Mouse (Mus musculus): ENCODE measurements around the gene Arpc4. TPM values are rescaled to one million over a fixed set of nuclear protein-coding genes. Genes with fewer than 3 reads are reported as not detected.
A peak's percentile ranks its signal among the peaks of the same experiment; 100 is the strongest.

The Arpc4 gene
- polyA plus RNA-seq, 1 experiment from 2014 or later: 230 TPM

GRCm38 (mm10) chr6:113402094-113402493 is 24.2 kb downstream of the Arpc4 start:
- no peak for ATAC-seq (ENCODE audit: insufficient number of reproducible peaks, insufficient read depth, low FRiP score, low read depth)
- H3K4me2 ChIP-seq (replicated peaks; ENCODE audit: low read depth, low read length): no peak overlapping the region
- H3K9me3 ChIP-seq (ENCODE audit: control insufficient read depth, low read depth, low read length): no peaks in the 10 kb centered on the region
- no peaks in the 10 kb centered on the region for H3K27me3 ChIP-seq (ENCODE audit: control insufficient read depth, insufficient read depth, low read length)
- no peak overlapping the region for H3K9ac ChIP-seq (replicated peaks; ENCODE audit: low read depth, low read length)
- 0 out of 2 replicates have a peak, but pooled peaks cover 3% of the 10 kb centered on the region for H3K36me3 ChIP-seq (ENCODE audit: control insufficient read depth, insufficient read depth, low read length)
- no peak overlapping the region for H3K4me3 ChIP-seq (ENCODE audit: low read depth, low read length)
- H3K27ac ChIP-seq (ENCODE audit: low read length): no peak overlapping the region
- 87% methylated on average over 13 of the region's 13 CpGs for WGBS
- H3K4me1 ChIP-seq (ENCODE audit: control insufficient read depth, insufficient read depth, low read length): no peaks in the 10 kb centered on the region

DNA sequence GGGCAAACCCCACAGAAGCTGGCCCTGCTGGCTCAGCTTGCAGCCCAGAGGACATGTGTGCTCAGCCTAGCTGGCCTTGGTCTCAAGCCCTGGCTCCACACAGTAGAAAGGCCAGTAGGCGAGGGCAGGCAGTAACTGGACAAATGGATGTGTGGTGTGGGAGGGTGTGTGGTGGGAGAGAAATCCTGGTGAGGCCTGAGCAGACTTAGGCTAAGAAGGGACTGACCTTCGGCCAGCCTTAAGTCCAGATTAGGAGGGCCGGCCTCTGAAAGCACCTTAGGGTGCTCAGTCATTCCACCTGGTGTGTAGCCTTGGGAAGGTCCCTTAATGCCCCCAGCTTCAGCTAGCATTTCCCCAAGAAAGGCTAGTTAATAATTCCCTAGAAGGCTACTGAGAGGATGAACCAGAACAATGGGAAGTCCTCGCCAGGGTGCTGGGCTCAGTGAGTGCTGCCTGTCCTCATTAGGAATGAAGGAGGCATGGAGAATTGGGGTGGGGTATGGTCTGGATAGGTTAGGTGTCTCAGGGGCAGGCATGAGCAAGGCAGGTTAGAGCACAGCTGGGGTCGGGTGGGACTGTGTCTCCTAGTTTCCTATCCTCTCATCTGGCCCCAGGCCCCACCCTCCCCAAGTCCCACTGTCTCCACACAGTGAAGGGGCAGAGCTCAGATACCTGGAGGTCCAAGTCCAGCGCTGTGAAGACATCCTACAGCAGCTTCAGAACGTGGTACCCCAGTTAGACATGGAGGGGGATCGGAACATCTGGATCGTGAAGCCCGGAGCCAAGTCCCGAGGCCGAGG is 26.9 kb downstream of the Arpc4 start:
- H3K4me3 ChIP-seq (ENCODE audit: low read depth, low read length): no peak overlapping the region
- H3K9ac ChIP-seq (replicated peaks; ENCODE audit: low read depth, low read length): no peak overlapping the region
- no peaks in the 10 kb centered on the region for H3K36me3 ChIP-seq (ENCODE audit: control insufficient read depth, insufficient read depth, low read length)
- H3K4me2 ChIP-seq (replicated peaks; ENCODE audit: low read depth, low read length): no peak overlapping the region
- H3K9me3 ChIP-seq (ENCODE audit: control insufficient read depth, low read depth, low read length): no peaks in the 10 kb centered on the region
- H3K27me3 ChIP-seq (ENCODE audit: control insufficient read depth, insufficient read depth, low read length): no peaks in the 10 kb centered on the region
- H3K27ac ChIP-seq (ENCODE audit: low read length): no peak overlapping the region
- WGBS: 70% methylated on average over 12 of the region's 12 CpGs
- no peaks in the 10 kb centered on the region for H3K4me1 ChIP-seq (ENCODE audit: control insufficient read depth, insufficient read depth, low read length)
- no peak; the same call in 1 of the 2 replicates for ATAC-seq (ENCODE audit: insufficient number of reproducible peaks, insufficient read depth, low FRiP score, low read depth)

DNA sequence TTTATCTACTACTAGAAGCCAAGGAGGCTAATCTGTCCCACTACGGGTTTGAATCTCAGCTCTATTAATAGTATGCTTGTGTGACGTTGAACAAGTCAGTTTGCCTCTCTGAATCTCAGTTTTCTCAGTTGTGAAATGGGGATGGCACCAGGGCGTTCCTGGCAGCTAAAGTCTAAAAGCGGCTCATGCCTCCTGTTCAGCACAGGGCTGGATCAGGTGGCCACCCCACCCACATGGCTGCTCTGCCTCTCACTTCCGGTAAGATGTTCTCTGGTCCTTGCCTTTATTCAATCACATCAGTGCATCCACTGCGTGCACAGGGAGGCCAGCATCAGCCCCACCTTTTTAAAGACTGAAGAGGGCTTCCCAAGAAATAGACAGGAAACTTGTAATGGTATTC is 27.6 kb downstream of the Arpc4 start:
- Histone ChIP-seq H3K9ac (replicated peaks; ENCODE audit: low read depth, low read length) (no peak overlapping the region), H3K36me3 (ENCODE audit: control insufficient read depth, insufficient read depth, low read length) (no peaks in the 10 kb centered on the region), H3K4me1 (ENCODE audit: control insufficient read depth, insufficient read depth, low read length) (no peaks in the 10 kb centered on the region), H3K4me2 (replicated peaks; ENCODE audit: low read depth, low read length) (no peak overlapping the region), H3K27ac (ENCODE audit: low read length) (no peak overlapping the region), H3K4me3 (ENCODE audit: low read depth, low read length) (no peak overlapping the region), H3K9me3 (ENCODE audit: control insufficient read depth, low read depth, low read length) (no peaks in the 10 kb centered on the region), H3K27me3 (ENCODE audit: control insufficient read depth, insufficient read depth, low read length) (no peaks in the 10 kb centered on the region)
- 86% methylated on average over 6 of the region's 6 CpGs for WGBS
- no peak for ATAC-seq (ENCODE audit: insufficient number of reproducible peaks, insufficient read depth, low FRiP score, low read depth)

DNA sequence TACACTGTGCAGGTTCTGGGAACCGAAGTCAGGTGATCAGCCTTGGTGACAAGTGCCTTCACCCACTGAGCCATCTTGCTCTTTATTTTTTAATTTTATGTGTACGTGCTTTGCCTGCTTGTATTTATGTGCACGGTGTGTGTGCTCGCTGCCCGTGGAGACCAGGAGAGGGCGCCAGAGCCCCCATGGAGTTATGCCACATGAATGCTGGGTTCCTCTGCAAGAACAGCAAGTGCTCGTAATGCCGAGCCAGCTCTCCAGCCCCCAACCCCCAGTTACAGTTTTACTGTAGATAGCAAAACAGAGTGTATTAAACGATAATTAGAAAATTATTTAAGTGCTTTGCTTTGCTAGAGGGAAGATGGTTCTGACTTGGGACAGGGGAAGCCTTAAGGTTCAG is 28.8 kb downstream of the Arpc4 start:
- Histone ChIP-seq H3K4me1 (ENCODE audit: control insufficient read depth, insufficient read depth, low read length) (no peaks in the 10 kb centered on the region), H3K4me2 (replicated peaks; ENCODE audit: low read depth, low read length) (no peak overlapping the region), H3K9me3 (ENCODE audit: control insufficient read depth, low read depth, low read length) (no peaks in the 10 kb centered on the region), H3K36me3 (ENCODE audit: control insufficient read depth, insufficient read depth, low read length) (no peaks in the 10 kb centered on the region), H3K27me3 (ENCODE audit: control insufficient read depth, insufficient read depth, low read length) (no peaks in the 10 kb centered on the region), H3K4me3 (ENCODE audit: low read depth, low read length) (no peak overlapping the region), H3K9ac (replicated peaks; ENCODE audit: low read depth, low read length) (no peak overlapping the region), H3K27ac (ENCODE audit: low read length) (no peak overlapping the region)
- no peak for ATAC-seq (ENCODE audit: insufficient number of reproducible peaks, insufficient read depth, low FRiP score, low read depth)
- WGBS: 78% methylated on average over 9 of the region's 9 CpGs

GRCm38 (mm10) chr6:113410001-113410400 is 32.1 kb downstream of the Arpc4 start:
- no peak for ATAC-seq (ENCODE audit: insufficient number of reproducible peaks, insufficient read depth, low FRiP score, low read depth)
- no peak overlapping the region for H3K4me2 ChIP-seq (replicated peaks; ENCODE audit: low read depth, low read length)
- H3K4me3 ChIP-seq (ENCODE audit: low read depth, low read length): no peak overlapping the region
- no peak overlapping the region for H3K9ac ChIP-seq (replicated peaks; ENCODE audit: low read depth, low read length)
- no peaks in the 10 kb centered on the region for H3K36me3 ChIP-seq (ENCODE audit: control insufficient read depth, insufficient read depth, low read length)
- no peaks in the 10 kb centered on the region for H3K27me3 ChIP-seq (ENCODE audit: control insufficient read depth, insufficient read depth, low read length)
- no peaks in the 10 kb centered on the region for H3K9me3 ChIP-seq (ENCODE audit: control insufficient read depth, low read depth, low read length)
- 64% methylated on average over 1 of the region's 1 CpGs for WGBS
- no peaks in the 10 kb centered on the region for H3K4me1 ChIP-seq (ENCODE audit: control insufficient read depth, insufficient read depth, low read length)
- no peak overlapping the region for H3K27ac ChIP-seq (ENCODE audit: low read length)

- 83% methylated on average over 5 of the region's 5 CpGs for WGBS
- H3K27ac ChIP-seq (ENCODE audit: low read length): no peak overlapping the region
- H3K4me3 ChIP-seq (ENCODE audit: low read depth, low read length): no peak overlapping the region
- no peaks in the 10 kb centered on the region for H3K9me3 ChIP-seq (ENCODE audit: control insufficient read depth, low read depth, low read length)
- H3K4me1 ChIP-seq (ENCODE audit: control insufficient read depth, insufficient read depth, low read length): peaks cover 10% of the 10 kb centered on the region
- no peak overlapping the region for H3K4me2 ChIP-seq (replicated peaks; ENCODE audit: low read depth, low read length)
- no peak overlapping the region for H3K9ac ChIP-seq (replicated peaks; ENCODE audit: low read depth, low read length)
- no peak for ATAC-seq (ENCODE audit: insufficient number of reproducible peaks, insufficient read depth, low FRiP score, low read depth)
- no peaks in the 10 kb centered on the region for H3K36me3 ChIP-seq (ENCODE audit: control insufficient read depth, insufficient read depth, low read length)
- no peaks in the 10 kb centered on the region for H3K27me3 ChIP-seq (ENCODE audit: control insufficient read depth, insufficient read depth, low read length)
Measured at GRCm38 (mm10) chr6:113416416-113416815, 38.5 kb downstream of the Arpc4 start.

DNA sequence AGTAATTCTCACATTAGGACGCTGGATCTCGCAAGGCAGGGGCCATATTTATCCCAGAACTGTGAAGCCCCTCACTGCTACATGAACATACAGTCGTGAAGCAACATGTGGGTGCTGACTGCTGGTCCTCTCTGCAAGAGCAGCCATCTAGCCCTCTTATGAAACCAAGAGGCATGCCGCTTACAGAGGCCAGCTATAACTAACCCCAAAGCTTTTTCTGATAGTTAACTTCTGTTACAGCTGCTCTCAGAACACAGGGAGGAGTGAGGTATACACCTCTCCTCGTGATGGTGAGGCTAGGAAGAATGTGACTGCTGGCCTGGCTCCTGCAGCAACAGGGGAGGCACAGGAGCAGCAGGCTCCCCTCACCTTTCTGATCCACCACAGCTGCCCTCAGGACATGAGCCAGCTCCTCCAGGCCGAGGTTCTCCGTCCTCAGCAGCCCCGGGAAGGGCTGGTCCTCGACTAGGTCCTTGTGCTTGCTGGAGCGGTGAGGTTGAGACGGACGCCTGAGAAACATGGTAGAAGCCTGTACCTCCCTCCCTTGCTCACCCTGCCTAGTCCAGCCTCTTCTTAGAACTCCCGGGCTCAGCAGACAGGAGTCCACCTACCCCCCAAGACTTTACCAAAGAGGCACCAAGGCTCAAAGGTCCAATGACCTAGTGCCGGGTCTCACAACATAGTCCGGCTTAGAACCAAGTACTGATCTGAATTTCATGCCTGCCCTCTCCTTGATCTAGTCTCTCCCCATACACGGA is 40.7 kb downstream of the Arpc4 start:
- H3K4me3 ChIP-seq (ENCODE audit: low read depth, low read length): peak overlapping the region; percentile 63
- no peaks in the 10 kb centered on the region for H3K9me3 ChIP-seq (ENCODE audit: control insufficient read depth, low read depth, low read length)
- peak overlapping the region; percentile 92 for H3K4me2 ChIP-seq (replicated peaks; ENCODE audit: low read depth, low read length)
- ATAC-seq (ENCODE audit: insufficient number of reproducible peaks, insufficient read depth, low FRiP score, low read depth): peak; percentile 35; the same call in 1 of the 2 replicates
- no peaks in the 10 kb centered on the region for H3K36me3 ChIP-seq (ENCODE audit: control insufficient read depth, insufficient read depth, low read length)
- peak overlapping the region; percentile 68 for H3K9ac ChIP-seq (replicated peaks; ENCODE audit: low read depth, low read length)
- H3K27me3 ChIP-seq (ENCODE audit: control insufficient read depth, insufficient read depth, low read length): no peaks in the 10 kb centered on the region
- H3K27ac ChIP-seq (ENCODE audit: low read length): peak overlapping the region; percentile 33; the same call in 1 of the 2 replicates
- peaks cover 10% of the 10 kb centered on the region for H3K4me1 ChIP-seq (ENCODE audit: control insufficient read depth, insufficient read depth, low read length)
- 10% methylated on average over 16 of the region's 16 CpGs for WGBS

DNA sequence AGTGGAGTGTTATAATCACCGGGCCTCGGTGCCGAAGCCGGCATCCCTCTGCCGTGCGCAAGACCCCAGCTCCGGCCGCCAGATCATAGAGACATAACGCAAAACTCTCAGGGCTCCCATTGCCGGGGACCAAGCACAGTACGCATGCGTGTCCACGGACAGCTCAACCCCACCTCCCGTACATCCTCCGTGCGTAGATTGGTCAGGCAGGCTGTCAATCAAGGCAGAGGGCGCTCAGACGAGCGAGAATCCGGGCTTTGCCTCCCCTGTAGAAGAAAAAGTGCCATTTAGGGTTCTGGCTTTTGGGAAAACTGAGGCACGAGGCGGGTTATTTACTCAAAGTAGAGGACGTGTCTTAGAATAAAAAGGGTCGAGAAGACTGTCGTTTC is 41.3 kb downstream of the Arpc4 start, which contains the start of gene Rpusd3:
Rpusd3 (minus strand) TSS at position 142 of the 389 bp plus-strand sequence.
- Histone ChIP-seq H3K9me3 (ENCODE audit: control insufficient read depth, low read depth, low read length) (no peaks in the 10 kb centered on the region), H3K4me3 (ENCODE audit: low read depth, low read length) (peak within 1 kb of the TSS; percentile 63)
- ATAC-seq (ENCODE audit: insufficient number of reproducible peaks, insufficient read depth, low FRiP score, low read depth): peak; percentile 97

More for the DNA sequence above, 41.3 kb downstream of the Arpc4 start, which contains the start of gene Rpusd3:
- Histone ChIP-seq H3K27me3 (ENCODE audit: control insufficient read depth, insufficient read depth, low read length) (no peaks in the 10 kb centered on the region), H3K4me1 (ENCODE audit: control insufficient read depth, insufficient read depth, low read length) (peaks cover 10% of the 10 kb centered on the region), H3K27ac (ENCODE audit: low read length) (peak within 1 kb of the TSS; percentile 33; the same call in 1 of the 2 replicates), H3K36me3 (ENCODE audit: control insufficient read depth, insufficient read depth, low read length) (no peaks in the 10 kb centered on the region), H3K4me2 (replicated peaks; ENCODE audit: low read depth, low read length) (peak within 1 kb of the TSS; percentile 92), H3K9ac (replicated peaks; ENCODE audit: low read depth, low read length) (peak within 1 kb of the TSS; percentile 68)
- under 1% methylated on average over 25 of the region's 25 CpGs for WGBS

Data from stomach, embryonic 14.5 days (tissue).